Mouse (Mus musculus) adrenal gland, postnatal 36 days (tissue): Measurements from ENCODE around the gene Spaar. TPM values are rescaled to one million over a fixed set of nuclear protein-coding genes. Genes with fewer than 3 reads are reported as not detected.

Experiments used
- DNase-seq, 2 experiments: peaks; one replicate each; pipeline ENCODE4 v3.0.0; 2021; ENCODE audit warnings: mixed read lengths in 1 of 2
- long read RNA-seq, 2 experiments: library from polyadenylated mRNA; stranded (forward); transcript quantifications; one replicate each; pipeline ENCODE4 v2.0.0; 2021; ENCODE audit warnings: borderline sequencing depth in 2 of 2
- total RNA-seq, 2 experiments: library from RNA; stranded (reverse); gene quantifications; 2 replicates each; pipeline ENCODE4 v1.2.3; 2021

Gene Spaar
- 1 to 10 TPM; 1.7 to 2.6 TPM for total RNA-seq
- long read RNA-seq, experiment 1, partial matches to known transcripts: 0 of 1 reads
- long read RNA-seq, experiment 1, other reads (novel, unspliced or antisense): 1 of 1 reads
- long read RNA-seq, experiment 2, partial matches to known transcripts: 0 of 1 reads
- long read RNA-seq, experiment 2, other reads (novel, unspliced or antisense): 1 of 1 reads

GRCm38 (mm10) chr4:43729794-43730550, at the start of gene Spaar:
TSS of gene Spaar (plus strand) at chr4:43730034.
- peak; percentile 32 to 52 for DNase-seq

GRCm38 (mm10) chr4:43690021-43690420, 39.8 kb upstream of the Spaar start:
- DNase-seq: no peak

- DNase-seq: no peak
Measured at GRCm38 (mm10) chr4:43691026-43691425, 38.8 kb upstream of the Spaar start.

- DNase-seq: peak; percentile 72 to 75
Measured at GRCm38 (mm10) chr4:43693806-43694241, 36.0 kb upstream of the Spaar start.

GRCm38 (mm10) chr4:43694439-43695248, 35.2 kb upstream of the Spaar start:
- DNase-seq: no peak

- DNase-seq: peak in 1 of 2 experiments; percentile 64
Measured at GRCm38 (mm10) chr4:43695249-43695671, 34.6 kb upstream of the Spaar start.

- no peak for DNase-seq
Measured at GRCm38 (mm10) chr4:43696561-43696960, 33.3 kb upstream of the Spaar start.

GRCm38 (mm10) chr4:43700707-43701106, 29.1 kb upstream of the Spaar start, which contains the start of gene Olfr70:
TSS of gene Olfr70 (minus strand) at chr4:43700807.
- DNase-seq: no peak

GRCm38 (mm10) chr4:43703439-43703838, 26.4 kb upstream of the Spaar start:
- no peak for DNase-seq

- DNase-seq: peak in 1 of 2 experiments; percentile 54
Measured at GRCm38 (mm10) chr4:43703851-43704250, 26.0 kb upstream of the Spaar start.

GRCm38 (mm10) chr4:43705991-43706390, 23.8 kb upstream of the Spaar start:
- no peak for DNase-seq

GRCm38 (mm10) chr4:43709869-43710268, 20.0 kb upstream of the Spaar start, which contains the start of gene Olfr71:
TSS of gene Olfr71 (minus strand) at chr4:43710255.
- DNase-seq: no peak

GRCm38 (mm10) chr4:43711821-43712220, 18.0 kb upstream of the Spaar start:
- peak; percentile 86 to 93 for DNase-seq

GRCm38 (mm10) chr4:43713652-43714219, 16.1 kb upstream of the Spaar start:
- DNase-seq: no peak

- DNase-seq: no peak
Measured at GRCm38 (mm10) chr4:43720491-43721228, 9.2 kb upstream of the Spaar start.

- DNase-seq: no peak
Measured at GRCm38 (mm10) chr4:43722191-43722590, 7.6 kb upstream of the Spaar start.

GRCm38 (mm10) chr4:43724764-43725163, 5.1 kb upstream of the Spaar start:
- peak in 1 of 2 experiments; percentile 75 for DNase-seq

- peak in 1 of 2 experiments; percentile 34 for DNase-seq
Measured at GRCm38 (mm10) chr4:43726228-43726993, 3.4 kb upstream of the Spaar start.

GRCm38 (mm10) chr4:43726995-43727394, 2.8 kb upstream of the Spaar start, which contains the start of gene Hrct1:
TSS of gene Hrct1 (plus strand) at chr4:43727188.
- peak; percentile 60 to 73 for DNase-seq
